Mouse (Mus musculus) monocyte, adult 5-6 weeks (primary cell): ENCODE measurements around the gene Ctdsp1. TPM values are rescaled to one million over a fixed set of nuclear protein-coding genes. Genes with fewer than 3 reads are reported as not detected.

Source experiments
- ATAC-seq: fragments of 153-309, 156-312 bp; replicated peaks from 2 replicates; pipeline ENCODE4 v1.8.0; 2017; ENCODE audit warnings: mild to moderate bottlenecking; ENCODE audit not compliant: low TSS enrichment, insufficient number of reproducible peaks, severe bottlenecking, poor library complexity, low FRiP score
- total RNA-seq: library from RNA; stranded (forward); fragments of 200-1000, 200-491, 200-594 nt; gene quantifications from 3 replicates; pipeline ENCODE4 v1.2.3, GENCODE M21; 2017

Gene Ctdsp1
- total RNA-seq, 1 experiment from 2014 or later: 34.4 TPM

DNA sequence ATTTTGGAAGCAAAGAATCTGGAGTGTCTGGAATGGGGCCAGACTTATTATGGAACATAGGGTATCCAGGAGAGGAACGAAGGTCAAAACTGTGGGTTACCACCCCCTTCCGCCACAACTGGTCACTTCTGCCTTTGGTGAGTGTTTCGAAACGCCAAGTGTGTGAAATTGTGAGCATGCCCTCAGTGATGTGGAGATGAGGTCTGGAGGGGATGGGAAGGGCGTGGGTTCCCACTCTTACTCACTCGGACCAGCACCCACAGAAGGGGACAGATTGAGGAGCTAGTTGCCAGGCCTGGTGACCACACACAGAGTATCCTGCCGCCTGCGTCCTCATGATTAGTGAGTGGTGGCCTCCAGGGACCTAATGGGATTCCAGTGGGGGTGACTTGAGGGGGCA lies 16.3 kb upstream of the Ctdsp1 start, which contains the start of gene Slc11a1:
Slc11a1 (plus strand) TSS at position 216 of the 400 bp plus-strand sequence.
- ATAC-seq: peak; percentile 88

GRCm38 (mm10) chr1:74375561-74375960 lies 15.7 kb upstream of the Ctdsp1 start:
- ATAC-seq: no peak

- ATAC-seq: no peak
Observed at GRCm38 (mm10) chr1:74376396-74376795, 14.9 kb upstream of the Ctdsp1 start.

DNA sequence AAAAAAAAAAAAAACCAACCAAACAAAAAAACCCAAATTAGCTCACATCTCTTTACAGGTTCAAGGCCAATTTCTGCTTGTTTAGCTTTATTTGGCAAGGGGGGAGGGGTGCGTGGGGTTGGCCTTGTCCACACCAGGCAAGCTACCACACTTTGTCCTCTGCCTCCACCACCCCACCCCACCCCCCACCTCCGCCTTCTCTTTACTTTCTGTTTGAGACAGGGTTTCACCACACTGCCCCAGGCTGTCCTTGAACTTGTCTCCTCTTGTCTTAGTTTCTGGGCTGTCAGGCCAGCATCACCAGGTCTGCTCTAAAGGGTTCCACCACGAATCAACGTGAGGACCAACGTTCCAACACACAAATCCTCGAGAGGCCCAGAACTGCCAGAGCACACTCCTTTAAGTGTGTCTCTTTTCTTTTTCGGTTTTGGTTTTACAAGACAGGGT lies 12.2 kb upstream of the Ctdsp1 start:
- no peak for ATAC-seq

DNA sequence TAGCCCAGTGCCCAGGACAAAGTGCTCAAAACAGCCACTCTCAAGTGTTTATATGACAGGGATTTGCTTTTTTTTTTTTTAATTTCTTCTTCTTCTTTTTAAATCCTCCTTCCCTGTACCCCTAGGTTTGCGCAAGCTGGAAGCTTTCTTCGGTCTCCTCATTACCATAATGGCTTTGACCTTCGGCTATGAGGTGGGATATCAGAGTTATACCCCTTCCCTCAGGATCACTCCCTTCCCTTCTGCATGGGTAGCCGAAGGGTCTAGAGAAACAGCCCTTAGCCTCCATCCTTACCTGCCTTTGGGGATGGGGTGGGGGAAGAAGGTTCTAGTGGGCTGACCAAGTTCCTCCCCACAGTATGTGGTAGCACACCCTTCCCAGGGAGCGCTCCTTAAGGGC lies 10.8 kb upstream of the Ctdsp1 start:
- no peak for ATAC-seq

DNA sequence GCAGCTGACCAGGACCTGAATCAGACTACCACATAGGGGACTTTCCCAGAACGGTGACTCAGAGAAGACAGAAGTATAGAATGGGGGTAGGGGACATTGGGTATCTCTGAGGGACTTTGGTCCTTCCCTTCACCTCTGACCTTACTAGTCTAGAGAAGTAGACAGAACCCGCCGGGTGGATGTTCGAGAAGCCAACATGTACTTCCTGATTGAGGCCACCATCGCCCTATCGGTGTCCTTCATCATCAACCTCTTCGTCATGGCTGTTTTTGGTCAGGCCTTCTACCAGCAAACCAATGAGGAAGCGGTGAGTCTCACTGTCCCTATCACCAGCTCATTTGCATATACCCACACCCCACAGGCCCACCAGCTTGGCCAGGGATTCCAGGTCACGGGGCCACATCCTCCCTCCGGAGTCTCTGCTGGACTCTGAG lies 9.7 kb upstream of the Ctdsp1 start:
- peak; percentile 80 for ATAC-seq

DNA sequence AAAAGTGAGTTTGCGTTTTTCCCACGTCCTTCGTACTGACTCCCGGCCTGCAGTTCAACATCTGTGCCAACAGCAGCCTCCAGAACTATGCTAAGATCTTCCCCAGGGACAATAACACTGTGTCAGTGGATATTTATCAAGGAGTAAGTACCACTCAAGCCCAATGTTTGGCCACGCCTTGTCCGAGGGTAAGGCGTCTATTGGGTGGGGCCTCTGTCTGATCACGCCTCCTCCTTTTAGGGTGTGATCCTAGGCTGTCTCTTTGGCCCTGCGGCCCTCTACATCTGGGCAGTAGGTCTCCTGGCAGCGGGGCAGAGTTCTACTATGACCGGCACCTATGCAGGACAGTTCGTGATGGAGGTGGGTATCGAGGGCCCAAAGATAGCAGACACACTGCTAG lies 7.9 kb upstream of the Ctdsp1 start:
- no peak for ATAC-seq

DNA sequence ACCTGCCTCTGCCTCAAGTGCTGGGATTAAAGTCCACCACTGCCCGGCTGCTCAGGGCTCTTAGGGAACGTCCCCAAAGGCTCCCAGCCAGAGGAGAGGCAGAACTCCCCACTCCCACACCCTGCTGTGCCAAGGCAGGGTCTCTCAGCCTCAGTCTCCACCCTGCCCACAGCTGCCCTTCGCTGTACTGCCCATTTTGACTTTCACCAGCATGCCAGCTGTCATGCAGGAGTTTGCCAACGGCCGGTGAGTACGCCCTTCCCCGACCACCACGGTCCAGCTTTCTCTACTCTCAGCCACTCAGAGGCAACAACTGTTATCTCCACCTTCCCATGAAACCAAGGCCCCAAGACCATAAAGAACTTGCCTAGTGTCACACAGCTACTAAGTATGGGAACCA lies 6.8 kb upstream of the Ctdsp1 start:
- ATAC-seq: no peak

GRCm38 (mm10) chr1:74385064-74385463 lies 6.2 kb upstream of the Ctdsp1 start:
- no peak for ATAC-seq

DNA sequence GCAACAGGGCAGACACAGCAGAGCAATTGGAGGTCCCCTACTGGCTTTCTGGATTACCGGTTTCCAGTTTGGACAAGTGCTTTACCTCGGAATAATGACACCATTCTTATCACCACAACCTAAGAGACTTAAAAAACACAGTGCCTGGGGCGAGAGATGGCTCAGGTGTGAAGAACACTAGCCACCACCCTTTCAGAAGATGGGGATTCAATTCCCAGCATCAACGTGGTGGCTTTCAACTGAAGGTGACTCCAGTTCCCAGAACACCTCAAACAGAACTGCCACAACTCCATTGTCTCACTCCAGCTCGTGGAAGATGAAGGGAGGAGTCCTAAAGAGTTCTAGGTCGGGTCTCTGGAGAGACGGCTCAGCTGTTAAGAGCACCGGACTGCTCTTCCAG lies 5.8 kb upstream of the Ctdsp1 start:
- ATAC-seq: no peak

DNA sequence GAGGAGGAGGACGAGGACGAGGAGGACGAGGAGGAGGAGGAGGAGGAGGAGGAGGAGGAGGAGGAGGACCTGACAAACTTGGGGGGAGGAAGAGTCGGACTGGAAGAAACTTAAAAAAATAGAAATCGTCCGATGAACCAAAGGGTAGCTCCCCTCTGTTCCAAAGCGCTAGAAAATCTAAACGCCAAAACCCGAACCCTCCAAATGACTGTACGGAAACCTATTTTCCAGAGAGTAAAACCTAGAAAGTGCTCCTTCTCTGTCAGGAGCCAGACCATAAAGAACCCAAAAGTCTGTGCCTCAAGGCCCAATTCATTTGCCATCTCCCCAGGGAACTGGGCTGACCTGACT lies 5.0 kb upstream of the Ctdsp1 start:
- ATAC-seq: no peak

DNA sequence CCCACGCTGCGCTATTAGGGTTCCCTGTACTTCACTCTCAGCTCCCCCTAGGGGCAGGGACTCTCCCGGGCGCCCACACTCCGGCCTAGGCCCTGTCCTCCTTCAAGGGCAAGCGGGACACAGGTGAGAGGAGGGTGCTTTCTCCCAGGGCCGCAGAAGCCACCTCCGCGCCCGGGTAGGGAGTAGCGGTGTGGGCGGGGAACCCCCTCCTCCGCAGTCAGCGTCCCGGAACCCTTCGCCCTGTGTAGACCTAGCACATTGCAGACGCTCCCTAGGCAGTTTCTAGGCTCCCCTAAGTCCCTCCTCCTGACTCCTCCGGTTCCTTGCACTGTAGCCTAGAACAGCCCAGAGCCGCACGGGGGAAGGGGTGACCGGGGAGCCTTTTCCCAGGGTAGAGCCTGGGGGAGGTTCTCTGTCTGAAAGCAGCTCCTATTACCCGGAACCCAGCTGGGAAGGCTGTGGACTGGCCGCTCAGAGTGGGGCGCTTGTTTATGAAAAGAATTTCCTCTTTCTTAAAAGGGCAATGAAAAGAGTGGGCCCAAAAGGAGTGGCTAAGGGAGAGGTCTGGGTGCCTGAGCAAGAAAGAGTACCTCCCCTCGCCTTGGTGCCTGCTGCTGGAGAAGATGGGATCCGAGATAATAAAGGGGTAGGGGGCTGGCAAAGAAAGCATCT lies 4.5 kb upstream of the Ctdsp1 start:
- ATAC-seq: peak; percentile 57

DNA sequence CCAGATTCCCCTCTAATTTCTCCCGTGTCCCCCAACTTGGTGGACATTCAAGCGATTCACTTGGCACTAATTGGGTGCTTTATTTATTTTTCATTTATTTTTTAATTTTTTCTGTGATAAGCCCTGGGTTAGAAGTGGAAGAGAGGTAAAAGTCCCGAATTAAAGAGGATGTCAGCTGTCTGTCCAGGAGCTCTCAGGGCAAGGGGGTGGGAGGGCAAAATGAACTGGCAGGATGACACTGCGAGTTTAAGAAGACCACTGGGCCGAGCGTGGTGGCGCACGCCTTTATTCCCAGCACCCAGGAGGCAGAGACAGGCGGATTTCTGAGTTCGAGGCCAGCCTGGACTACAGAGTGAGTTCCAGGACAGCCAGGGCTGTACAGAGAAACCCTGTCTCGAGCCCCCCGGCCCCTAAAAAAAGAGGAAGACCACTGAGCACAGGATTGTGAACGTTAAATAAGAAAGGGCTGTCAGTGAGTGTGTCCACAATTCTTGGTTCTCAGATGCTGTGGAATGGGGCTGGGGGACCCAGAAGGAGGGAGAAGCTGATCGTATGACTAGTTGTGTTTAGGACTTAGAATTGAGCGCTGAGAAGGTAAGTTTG lies 3.8 kb upstream of the Ctdsp1 start:
- no peak for ATAC-seq

- no peak for ATAC-seq
Observed at GRCm38 (mm10) chr1:74388398-74388920, 2.9 kb upstream of the Ctdsp1 start.

- no peak for ATAC-seq
Observed at GRCm38 (mm10) chr1:74389831-74390286, 1.4 kb upstream of the Ctdsp1 start.

DNA sequence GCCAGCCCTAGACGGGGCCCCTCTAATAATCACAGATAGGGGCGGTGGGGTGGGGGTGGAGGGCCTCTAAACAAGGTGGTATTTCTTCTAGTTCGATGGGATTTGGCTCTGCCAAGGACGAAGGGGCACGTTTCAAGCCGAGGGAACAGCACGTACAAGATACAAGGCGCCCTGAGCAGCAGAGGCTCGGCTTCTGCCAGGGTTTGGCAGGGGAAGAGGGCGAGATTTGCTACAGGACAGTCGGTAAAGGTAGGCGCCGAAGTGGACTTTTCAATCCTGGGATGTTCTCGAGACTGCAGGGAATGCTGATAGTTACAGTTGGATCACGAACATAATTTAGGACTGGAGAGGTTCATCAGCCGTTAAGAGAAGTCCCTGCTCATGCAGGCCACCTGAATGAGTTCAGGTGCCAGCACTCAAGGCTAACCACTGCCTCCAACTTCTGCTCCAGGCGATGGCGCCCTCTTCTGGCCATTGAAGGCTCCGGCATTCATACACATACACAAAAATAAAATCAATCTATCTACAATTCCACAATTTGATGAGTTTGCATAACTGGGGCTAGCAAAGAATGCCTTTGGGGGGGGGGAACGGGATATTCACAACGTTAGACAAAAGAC lies 912 bp upstream of the Ctdsp1 start:
- ATAC-seq: 0 out of 2 replicates have a peak, but pooled peaks have one; percentile 14

DNA sequence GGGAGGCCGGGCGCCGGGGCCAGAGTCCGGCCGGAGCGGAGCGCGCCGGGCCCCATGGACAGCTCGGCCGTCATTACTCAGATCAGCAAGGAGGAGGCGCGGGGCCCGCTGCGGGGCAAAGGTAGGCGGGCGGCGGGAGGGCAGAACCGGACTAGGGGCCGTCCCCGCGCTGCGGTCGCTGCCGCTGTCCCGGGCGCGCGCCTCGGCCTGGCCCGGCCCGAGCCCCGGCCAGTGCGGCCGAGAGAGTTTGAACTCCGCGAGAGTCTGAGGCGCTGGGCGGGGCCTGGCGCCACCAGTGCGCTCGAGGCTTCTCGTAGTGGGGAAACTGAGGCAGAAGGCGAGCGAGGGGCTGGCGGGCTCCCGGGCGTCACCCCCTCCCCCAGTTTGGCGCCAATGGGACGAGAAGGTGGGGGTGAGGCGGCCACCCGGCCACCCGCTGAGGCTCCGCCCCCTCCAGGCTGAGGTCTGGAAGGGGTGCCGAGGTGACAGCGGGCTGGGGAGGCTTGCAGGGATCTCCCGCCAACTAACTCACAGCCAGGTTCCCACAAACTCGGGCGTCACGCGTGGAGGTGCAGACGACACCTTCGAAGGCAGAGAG lies 634 bp downstream of the Ctdsp1 start:
- ATAC-seq: no peak

DNA sequence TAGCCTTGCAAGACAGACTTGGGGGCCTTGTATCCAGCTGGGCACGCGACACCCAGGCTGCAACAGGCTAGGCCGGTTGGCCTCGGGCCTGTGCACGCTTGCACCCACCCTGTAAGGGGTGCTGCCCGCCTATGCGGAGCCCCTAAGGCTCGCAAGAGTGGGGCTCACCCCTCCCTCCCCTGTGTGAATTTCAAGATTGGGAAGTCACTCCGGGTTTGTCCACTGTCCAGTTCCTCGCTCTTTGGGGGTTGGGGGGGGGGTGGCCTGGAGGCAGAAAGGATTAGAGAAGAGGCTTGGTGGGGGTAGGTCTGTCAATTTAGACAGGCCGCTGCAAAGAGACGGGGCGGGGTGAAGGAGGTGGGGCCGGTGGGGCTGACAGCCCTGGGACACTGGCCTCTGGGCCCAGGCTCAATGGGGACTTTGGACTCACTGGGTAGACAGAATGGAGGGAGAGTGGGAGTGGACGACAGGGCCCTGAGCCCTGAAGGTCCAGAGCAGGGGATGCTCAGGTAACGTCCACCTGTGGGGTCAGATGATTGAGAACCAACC lies 1.2 kb downstream of the Ctdsp1 start:
- no peak for ATAC-seq

DNA sequence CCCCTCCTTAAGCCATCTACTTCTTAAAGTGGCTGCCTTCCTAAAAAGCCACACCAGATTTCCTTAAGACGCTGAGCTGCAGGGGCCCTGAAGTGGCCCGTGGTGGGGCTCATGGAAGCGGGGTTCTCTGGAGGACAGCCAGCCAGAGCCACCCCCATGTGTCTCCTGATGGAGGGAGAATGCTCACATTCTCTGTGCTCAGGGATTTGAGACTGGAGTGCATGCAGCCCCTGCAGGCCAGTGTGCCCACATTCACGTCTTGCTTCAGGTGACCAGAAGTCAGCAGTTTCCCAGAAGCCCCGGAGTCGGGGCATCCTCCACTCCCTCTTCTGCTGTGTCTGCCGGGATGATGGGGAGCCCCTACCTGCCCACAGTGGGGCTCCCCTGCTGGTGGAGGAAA lies 1.7 kb downstream of the Ctdsp1 start:
- no peak for ATAC-seq
